Comparison of ENCODE assay signal across 25 mouse cellular contexts in genomic region chr14:60904501-60904900, GRCm38 (mm10).
A peak's percentile ranks its signal among the peaks of the same experiment; 100 is the strongest.
DNase-seq lines count a peak whose midpoint lies in the region; ATAC-seq and TF ChIP-seq lines count a peak whose summit lies in the region.
"Had no signal": no experiment of that assay in that cellular context is flagged by ENCODE, and none has a peak within 500 bp of the region (broad histone marks: within the 10 kb centered on the region; RNA-seq: fewer than 3 reads in every experiment).

No protein-coding gene starts in this region.

- ATAC-seq in lung, embryonic 14.5 days (ENCODE audit: insufficient read depth) = peak; percentile 32; the same call in 1 of the 2 replicates
- ATAC-seq: activated CD4-positive, CD25-positive, alpha-beta regulatory T cell, adult 4 months; CD4-positive, CD25-positive, alpha-beta regulatory T cell, adult 4 months; forebrain, embryonic 16.5 days; intestine, embryonic 16.5 days; midbrain, embryonic 13.5 days had no signal

- no peak overlapping the region for H3K9ac ChIP-seq in lung, embryonic 14.5 days
- H3K9ac ChIP-seq: heart, embryonic 15.5 days; liver, embryonic 14.5 days; midbrain, embryonic 13.5 days; neural tube, embryonic 13.5 days had no signal

- WGBS in heart, embryonic 10.5 days = 34% methylated on average over 4 of the region's 4 CpGs
- 38% methylated on average over 4 of the region's 4 CpGs for WGBS in lung, embryonic 14.5 days
- WGBS in lung, adult 2 months = 37% methylated on average over 4 of the region's 4 CpGs

- H3K9me3 ChIP-seq in heart, embryonic 10.5 days = no peaks in the 10 kb centered on the region
- no peaks in the 10 kb centered on the region for H3K9me3 ChIP-seq in lung, embryonic 14.5 days (ENCODE audit: low read depth, low read length)
- H3K9me3 ChIP-seq: heart, embryonic 15.5 days; midbrain, embryonic 13.5 days; neural tube, embryonic 13.5 days had no signal

- no peak for DNase-seq in heart, embryonic 10.5 days (ENCODE audit: low spot score)
- DNase-seq in heart, postnatal 10 days = no peak
- peak; percentile 53 for DNase-seq in lung, embryonic 14.5 days
- DNase-seq in lung, adult 2 months = no peak
- DNase-seq in MN1 (ENCODE audit: low spot score) = peak; percentile 29
- peak; percentile 22 for DNase-seq in lung, postnatal 36 days
- DNase-seq in ovary, adult 18-20 months (ENCODE audit: low spot score) = no peak
- DNase-seq: adrenal gland, adult 8-10 months; cerebellum, adult 11 months; cerebellum, adult 9-10 months; gastrocnemius, postnatal 10 days; kidney, adult 8-10 months; kidney, postnatal 4 days; retina, postnatal 1 day; right cerebral cortex, postnatal 14 days had no signal

- H3K27ac ChIP-seq in heart, embryonic 10.5 days = peak overlapping the region; percentile 37; the same call in 1 of the 2 replicates
- no peak overlapping the region for H3K27ac ChIP-seq in lung, embryonic 14.5 days (ENCODE audit: low read depth)
- H3K27ac ChIP-seq: heart, embryonic 15.5 days; kidney, postnatal 0 days; liver, embryonic 14.5 days; macrophage; midbrain, embryonic 13.5 days; neural tube, embryonic 13.5 days had no signal

- no peak for TF ChIP-seq CTCF in lung, embryonic 14.5 days (IDR thresholded peaks at IDR 0.05; ENCODE audit: low read depth)
- TF ChIP-seq CTCF in lung, adult 2 months (IDR thresholded peaks at IDR 0.05; ENCODE audit: insufficient read depth, low read length) = no peak

- no peaks in the 10 kb centered on the region for H3K27me3 ChIP-seq in heart, embryonic 10.5 days (ENCODE audit: insufficient read depth, poor library complexity, severe bottlenecking)
- H3K27me3 ChIP-seq in lung, embryonic 14.5 days (ENCODE audit: insufficient read depth, low read length) = no peaks in the 10 kb centered on the region
- H3K27me3 ChIP-seq: heart, embryonic 15.5 days; midbrain, embryonic 13.5 days; neural tube, embryonic 13.5 days had no signal

- no peak overlapping the region for H3K4me2 ChIP-seq in lung, embryonic 14.5 days
- H3K4me2 ChIP-seq: heart, embryonic 15.5 days; midbrain, embryonic 13.5 days; neural tube, embryonic 13.5 days had no signal

- intact Hi-C loops in heart, postnatal 10 days (cut with DNase I) = no loop called here

- H3K4me3 ChIP-seq in heart, embryonic 10.5 days = no peak overlapping the region
- H3K4me3 ChIP-seq in lung, embryonic 14.5 days (ENCODE audit: low read depth, low read length) = no peak overlapping the region
- H3K4me3 ChIP-seq in lung, adult 2 months (replicated peaks; ENCODE audit: extremely low read depth, low read depth, low read length) = no peak overlapping the region
- H3K4me3 ChIP-seq: heart, embryonic 15.5 days; midbrain, embryonic 13.5 days; neural tube, embryonic 13.5 days had no signal

- no peak for TF ChIP-seq POLR2A in lung, adult 2 months (IDR thresholded peaks at IDR 0.05; ENCODE audit: borderline replicate concordance, extremely low read depth, low read depth, low read length)

- peaks cover 5% of the 10 kb centered on the region for H3K36me3 ChIP-seq in heart, embryonic 10.5 days
- no peaks in the 10 kb centered on the region; the same call in 1 of the 2 replicates for H3K36me3 ChIP-seq in lung, embryonic 14.5 days (ENCODE audit: insufficient read depth)
- H3K36me3 ChIP-seq: heart, embryonic 15.5 days had no signal

- peaks cover 25% of the 10 kb centered on the region for H3K4me1 ChIP-seq in heart, embryonic 10.5 days
- peaks cover 3% of the 10 kb centered on the region; the same call in 1 of the 2 replicates for H3K4me1 ChIP-seq in lung, embryonic 14.5 days (ENCODE audit: insufficient read depth)
- H3K4me1 ChIP-seq in lung, adult 2 months (ENCODE audit: control insufficient read depth, insufficient read depth, low read length) = no peaks in the 10 kb centered on the region
- H3K4me1 ChIP-seq: midbrain, embryonic 13.5 days; neural tube, embryonic 13.5 days had no signal

Comparison
In these comparisons a context has a peak if more than half of its experiments do, and no peak if none do; other contexts are left out.
1. DNase-seq: peak in lung, embryonic 14.5 days (single experiment), MN1 (single experiment) and lung, postnatal 36 days (single experiment); none in heart, embryonic 10.5 days (single experiment), heart, postnatal 10 days (0 of 2), lung, adult 2 months (single experiment) and ovary, adult 18-20 months (single experiment).